Mouse (Mus musculus): ENCODE results near the gene Fntb.

Fntb gene

GRCm38 (mm10) chr12:76924904-76925604 lies 159.7 kb downstream of the Fntb start:
- DNase-seq: peak; percentile 80 to 84

- peak; percentile 31 to 50 for DNase-seq
Measured at GRCm38 (mm10) chr12:76926338-76926945, 161.1 kb downstream of the Fntb start.

GRCm38 (mm10) chr12:76927012-76927411 lies 161.6 kb downstream of the Fntb start:
- no peak for DNase-seq

GRCm38 (mm10) chr12:76927539-76927938 lies 162.2 kb downstream of the Fntb start:
- peak in 1 of 2 experiments; percentile 36 for DNase-seq

GRCm38 (mm10) chr12:76930177-76930576 lies 164.8 kb downstream of the Fntb start:
- no peak for DNase-seq

- DNase-seq: peak; percentile 77 to 86
Measured at GRCm38 (mm10) chr12:76931739-76932687, 166.6 kb downstream of the Fntb start.

- no peak for DNase-seq
Measured at GRCm38 (mm10) chr12:76932688-76933060, 167.3 kb downstream of the Fntb start.

GRCm38 (mm10) chr12:76934438-76934837 lies 169.0 kb downstream of the Fntb start:
- no peak for DNase-seq

- DNase-seq: peak in 1 of 2 experiments; percentile 36
Measured at GRCm38 (mm10) chr12:76936211-76936610, 170.8 kb downstream of the Fntb start.

GRCm38 (mm10) chr12:76938013-76938412 lies 172.6 kb downstream of the Fntb start:
- no peak for DNase-seq

- no peak for DNase-seq
Measured at GRCm38 (mm10) chr12:76941524-76941923, 176.1 kb downstream of the Fntb start.

- no peak for DNase-seq
Measured at GRCm38 (mm10) chr12:76942476-76942875, 177.1 kb downstream of the Fntb start.

GRCm38 (mm10) chr12:76943046-76943445 lies 177.7 kb downstream of the Fntb start:
- no peak for DNase-seq

- no peak for DNase-seq
Measured at GRCm38 (mm10) chr12:76943466-76943865, 178.1 kb downstream of the Fntb start.

GRCm38 (mm10) chr12:76947487-76947886 lies 182.1 kb downstream of the Fntb start:
- no peak for DNase-seq

GRCm38 (mm10) chr12:76948185-76948584 lies 182.8 kb downstream of the Fntb start:
- DNase-seq: no peak

GRCm38 (mm10) chr12:76948781-76949180 lies 183.4 kb downstream of the Fntb start:
- DNase-seq: no peak

GRCm38 (mm10) chr12:76950330-76950729 lies 184.9 kb downstream of the Fntb start:
- DNase-seq: no peak

- DNase-seq: no peak
Measured at GRCm38 (mm10) chr12:76953750-76954363, 188.5 kb downstream of the Fntb start.

GRCm38 (mm10) chr12:76954698-76955423 lies 189.5 kb downstream of the Fntb start:
- peak; percentile 89 to 96 for DNase-seq

GRCm38 (mm10) chr12:76957688-76958087 lies 192.3 kb downstream of the Fntb start:
- no peak for DNase-seq
